Mouse (Mus musculus) left cerebral cortex, postnatal 4 days (tissue): ENCODE measurements around the gene Ubac2. TPM values are rescaled to one million over a fixed set of nuclear protein-coding genes. Genes with fewer than 3 reads are reported as not detected.

Experiments
- DNase-seq: peaks from one replicate; pipeline ENCODE4 v3.0.0-alpha.2; 2022
- intact Hi-C: fragments of 180-260 bp; cut with DNase I; formaldehyde crosslinking; loops from one replicate; pipeline ENCODE4 v1.15.1; 2025
- total RNA-seq, 2 experiments: library from RNA; stranded (reverse); gene quantifications; 2 replicates each; pipeline ENCODE4 v1.2.3; 2021

Gene Ubac2
- total RNA-seq, 2 experiments from 2014 or later, result 24.2 to 25.3 TPM

DNA sequence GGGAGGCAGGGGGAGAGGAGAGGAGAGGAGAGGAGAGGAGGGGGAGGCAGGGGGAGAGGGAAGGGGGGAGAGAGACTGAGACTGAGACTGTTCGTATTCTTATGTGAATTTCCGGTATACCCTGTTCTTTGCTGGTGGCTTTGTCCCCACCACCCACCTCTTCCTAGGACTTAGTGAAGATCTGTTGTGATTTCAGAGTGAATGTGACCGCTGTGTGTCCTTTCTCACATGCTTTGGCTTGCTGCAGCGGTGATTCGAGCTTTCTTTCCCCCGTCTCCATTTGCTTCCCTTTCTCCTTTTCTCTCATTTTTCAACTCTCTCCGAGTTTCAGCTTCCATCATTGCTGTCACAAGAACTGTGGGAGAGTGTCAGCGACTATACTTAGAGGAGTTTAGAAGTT is 68.3 kb downstream of the Ubac2 start:
- intact Hi-C loops, result no loop called here

GRCm38 (mm10) chr14:121947201-121947760 is 68.9 kb downstream of the Ubac2 start:
- no peak for DNase-seq
- intact Hi-C loops, result no loop called here

More for the DNA sequence above, 68.3 kb downstream of the Ubac2 start:
- no peak for DNase-seq

DNA sequence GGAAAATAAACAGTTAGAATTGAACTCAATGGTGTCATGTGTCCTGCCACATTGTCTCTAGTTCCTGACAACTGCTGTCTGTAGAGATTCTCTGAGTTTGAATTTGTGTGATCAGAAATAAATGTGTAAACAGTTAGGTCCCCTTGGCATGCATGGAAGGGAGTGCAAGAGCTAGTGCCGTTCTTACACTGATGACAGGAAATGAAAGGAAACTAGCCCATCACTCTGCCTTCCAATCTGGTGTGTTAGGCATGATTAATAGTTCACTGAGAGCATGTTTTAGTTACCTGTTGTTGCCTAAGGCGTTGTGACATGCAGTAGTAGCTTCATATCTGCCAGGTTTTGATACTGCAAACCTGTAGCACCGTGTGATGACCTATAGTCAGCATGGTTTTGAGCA is 69.5 kb downstream of the Ubac2 start:
- no peak for DNase-seq
- intact Hi-C loops, result no loop called here

DNA sequence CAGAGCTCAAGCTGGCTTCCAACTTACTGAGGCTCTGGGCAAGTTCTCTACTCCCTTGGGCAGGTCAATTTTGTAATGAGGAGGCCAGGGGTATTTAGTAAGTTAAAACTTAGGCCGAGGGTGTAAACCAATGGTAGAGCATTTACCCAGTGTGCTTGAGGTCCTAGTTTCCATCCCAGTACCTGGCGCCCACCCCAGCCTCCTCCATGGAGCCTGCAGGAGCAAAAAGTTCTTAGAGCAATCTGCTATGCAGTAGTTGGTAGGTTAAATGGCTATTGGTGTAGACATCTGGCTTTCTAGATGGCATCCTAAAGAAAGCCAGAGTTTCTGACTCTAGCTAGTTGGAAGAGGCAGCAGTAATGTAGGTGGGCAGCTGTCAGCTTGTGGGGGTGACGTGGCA is 71.0 kb downstream of the Ubac2 start:
- no peak for DNase-seq
- intact Hi-C loops, result no loop called here

- intact Hi-C loops, result no loop called here
- DNase-seq, result no peak
These were observed 71.5 kb downstream of the Ubac2 start for GRCm38 (mm10) chr14:121949897-121950296.

DNA sequence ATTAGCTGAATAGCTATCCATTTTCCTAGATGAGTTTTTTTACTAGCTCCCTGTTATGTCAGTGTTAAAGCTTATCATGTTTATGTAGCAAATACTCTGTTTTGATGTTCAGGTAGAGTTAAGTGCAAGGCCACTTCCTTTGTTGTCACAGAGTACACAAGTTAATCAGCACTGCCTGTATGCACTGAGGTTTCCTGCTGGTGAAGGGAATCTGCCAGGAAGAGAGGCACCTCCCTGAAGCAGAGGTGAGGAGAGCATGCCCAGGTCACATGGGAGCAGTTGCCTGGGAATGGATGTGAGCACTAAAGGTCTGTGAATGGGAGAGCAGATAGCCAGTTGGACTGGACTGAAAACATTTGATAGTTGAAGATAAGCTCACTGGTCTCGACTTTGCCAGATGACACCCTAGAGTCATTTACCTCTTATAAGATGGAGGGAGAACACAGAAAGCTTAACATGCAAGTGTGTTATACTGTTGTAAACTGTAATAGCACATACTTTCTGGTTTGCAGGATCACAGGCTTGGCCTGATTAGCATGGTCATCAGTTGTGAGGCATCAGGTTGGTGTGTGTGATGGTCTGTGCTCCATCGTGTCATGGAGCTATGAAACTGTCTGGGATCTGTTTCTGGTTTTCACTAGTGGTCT is 73.1 kb downstream of the Ubac2 start:
- DNase-seq, result no peak
- intact Hi-C loops, result no loop called here

DNA sequence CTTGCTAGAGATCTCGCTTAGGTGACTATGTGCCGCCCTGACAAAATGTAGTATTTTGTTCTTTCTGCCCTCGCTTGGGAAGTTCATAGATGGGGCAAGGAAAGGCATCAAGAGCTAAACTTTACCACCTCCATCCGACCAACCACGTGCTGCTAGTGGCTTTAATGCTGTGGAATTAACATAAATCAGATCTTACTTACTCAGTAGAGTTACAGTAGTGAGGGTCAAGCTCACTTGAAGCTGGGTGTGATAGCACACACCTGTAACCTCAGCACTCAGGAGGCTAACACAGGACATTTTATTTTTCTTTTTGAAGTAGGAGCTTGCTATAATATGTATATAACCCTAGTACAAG is 73.6 kb downstream of the Ubac2 start:
- intact Hi-C loops, result no loop called here
- DNase-seq, result no peak

DNA sequence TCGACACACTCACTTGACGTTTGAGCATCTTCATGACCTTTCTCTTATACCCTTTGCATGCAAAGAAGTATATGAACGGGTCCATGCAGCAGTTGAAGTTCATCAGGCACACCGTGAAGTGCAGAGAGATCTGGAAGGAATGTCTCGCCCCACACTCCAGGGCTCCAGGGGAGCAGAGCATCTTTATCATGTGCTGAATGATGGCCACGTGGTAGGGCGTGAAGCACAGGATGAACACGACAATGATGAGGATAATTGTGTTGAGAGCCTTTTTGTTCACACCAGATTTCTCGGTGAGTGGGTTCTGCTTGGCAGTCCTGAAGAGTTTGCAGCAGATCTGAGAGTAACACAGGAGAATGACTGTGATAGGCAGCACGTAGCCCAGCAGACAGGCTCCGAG is 75.7 kb downstream of the Ubac2 start:
- DNase-seq, result no peak
- intact Hi-C loops, result no loop called here

DNA sequence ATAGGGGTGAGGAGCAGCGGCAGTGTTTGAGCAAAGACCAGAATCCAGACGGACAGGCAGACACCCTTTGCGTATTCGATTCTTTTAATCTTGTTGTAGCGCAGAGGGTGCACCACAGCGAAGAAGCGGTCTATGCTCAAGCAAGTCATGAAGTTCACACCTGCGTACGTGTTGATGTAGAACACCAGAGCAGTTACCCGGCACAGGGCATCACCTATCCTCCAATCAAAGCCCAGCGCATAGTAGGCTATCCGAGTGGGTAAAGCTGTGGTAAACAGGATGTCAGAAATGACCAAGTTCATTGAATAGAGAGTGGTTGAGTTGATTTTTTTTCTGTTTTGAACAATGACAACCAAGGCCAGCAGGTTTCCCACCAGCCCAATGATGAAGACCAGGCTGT is 76.2 kb downstream of the Ubac2 start:
- intact Hi-C loops, result no loop called here
- no peak for DNase-seq

GRCm38 (mm10) chr14:121955176-121955795 is 76.9 kb downstream of the Ubac2 start:
- intact Hi-C loops, result no loop called here
- no peak for DNase-seq

GRCm38 (mm10) chr14:121956291-121956690 is 77.9 kb downstream of the Ubac2 start:
- no peak for DNase-seq
- intact Hi-C loops, result no loop called here

- intact Hi-C loops, result no loop called here
These were observed 78.9 kb downstream of the Ubac2 start for GRCm38 (mm10) chr14:121957176-121957871.

GRCm38 (mm10) chr14:121958041-121958750 is 79.8 kb downstream of the Ubac2 start:
- no peak for DNase-seq
- intact Hi-C loops, result no loop called here

More at GRCm38 (mm10) chr14:121957176-121957871, 78.9 kb downstream of the Ubac2 start:
- DNase-seq, result no peak

DNA sequence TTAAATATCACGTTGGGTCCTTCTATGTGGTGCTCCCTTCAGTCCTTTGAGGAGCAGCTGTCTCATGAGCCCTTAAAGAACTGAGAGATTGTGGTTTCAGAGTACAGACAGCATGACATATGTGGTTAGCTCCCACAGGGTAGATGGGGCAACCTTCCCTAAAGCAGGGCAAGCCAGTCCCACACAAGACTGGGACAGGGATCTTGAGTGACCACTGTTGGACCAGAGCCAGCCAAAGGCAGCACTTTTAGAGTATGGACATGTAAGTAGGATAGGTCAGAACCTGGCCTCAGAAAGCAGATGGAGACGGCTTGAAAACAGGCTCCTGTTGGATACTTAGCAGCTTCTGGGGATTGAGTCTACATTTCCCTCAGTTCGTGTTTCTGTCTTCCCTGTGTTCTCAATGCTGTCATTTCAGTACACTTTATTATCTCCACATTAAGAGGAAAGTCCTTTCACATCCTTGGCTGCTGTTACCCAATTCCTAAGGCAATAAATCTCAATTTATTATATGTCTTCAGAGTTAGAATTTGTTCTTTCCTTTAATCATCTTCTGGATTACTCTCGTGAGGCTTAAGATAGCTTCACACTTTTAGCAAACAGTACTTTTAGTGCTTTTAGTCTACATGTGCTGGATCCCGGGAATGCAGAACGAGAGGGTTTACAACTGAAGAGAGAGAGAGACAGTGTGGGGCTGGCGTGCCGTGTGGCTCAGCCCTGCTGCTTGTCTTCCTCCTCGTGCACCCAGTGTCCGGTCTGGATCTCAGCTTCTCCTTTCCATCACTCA is 80.5 kb downstream of the Ubac2 start:
- intact Hi-C loops, result no loop called here
- no peak for DNase-seq

- intact Hi-C loops, result no loop called here
- no peak for DNase-seq
These were observed 81.1 kb downstream of the Ubac2 start for GRCm38 (mm10) chr14:121959538-121959980.

DNA sequence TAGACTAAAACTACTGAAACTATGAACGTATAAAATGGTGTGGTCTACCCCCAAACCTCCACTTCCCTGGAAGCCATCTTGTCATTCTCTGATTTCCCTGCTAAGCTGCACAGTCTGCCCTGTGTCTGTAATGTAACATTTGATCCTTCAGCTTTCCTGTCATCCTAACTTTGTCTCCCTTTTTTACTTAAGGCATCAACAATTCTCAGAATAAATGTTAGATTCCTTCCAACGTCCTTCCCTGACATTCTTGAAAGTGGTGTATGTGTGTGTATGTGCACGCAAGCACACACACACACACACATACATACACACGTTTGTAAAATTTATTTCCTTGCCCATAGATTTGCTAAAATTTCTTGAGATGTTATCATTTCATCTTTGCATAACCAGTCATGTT is 81.6 kb downstream of the Ubac2 start:
- no peak for DNase-seq
- intact Hi-C loops, result no loop called here

GRCm38 (mm10) chr14:121960531-121960930 is 82.1 kb downstream of the Ubac2 start:
- intact Hi-C loops, result no loop called here
- no peak for DNase-seq

- DNase-seq, result no peak
- intact Hi-C loops, result no loop called here
These were observed 82.6 kb downstream of the Ubac2 start for GRCm38 (mm10) chr14:121960997-121961396.

DNA sequence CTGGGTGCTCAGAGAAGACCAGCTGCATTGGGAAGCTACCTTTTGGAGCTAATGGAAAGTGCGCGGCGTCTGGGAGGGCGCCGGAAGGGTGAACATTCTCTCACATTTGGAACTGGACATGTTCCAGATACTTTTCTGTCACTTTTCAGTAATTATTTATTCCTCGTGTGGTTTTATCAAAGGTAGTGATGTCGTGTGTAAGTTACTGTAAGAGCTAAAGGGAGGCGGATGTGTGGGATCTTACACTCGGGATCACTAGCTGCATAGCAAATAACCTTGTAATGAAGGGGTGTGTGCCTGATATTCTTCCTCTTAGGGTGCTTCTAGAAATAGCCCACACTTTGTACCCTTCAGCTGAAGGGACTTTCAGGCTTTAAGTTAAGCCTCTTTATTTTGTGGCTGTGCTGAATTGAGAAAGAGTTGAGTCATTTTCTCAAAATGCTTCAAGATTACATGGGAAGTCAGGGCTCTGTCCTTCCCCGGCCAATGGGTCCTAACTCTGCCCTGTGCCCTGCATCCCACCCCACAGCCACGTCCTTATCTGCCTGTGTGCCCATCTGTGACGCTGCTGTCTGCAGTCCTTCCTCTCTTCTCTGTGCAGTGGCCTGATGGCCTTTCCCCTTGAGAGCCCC is 83.2 kb downstream of the Ubac2 start:
- intact Hi-C loops, result no loop called here
- DNase-seq, result no peak
